Mouse (Mus musculus): Measurements from ENCODE around the gene Brd4. TPM values are rescaled to one million over a fixed set of nuclear protein-coding genes. Genes with fewer than 3 reads are reported as not detected.

The Brd4 gene
- polyA plus RNA-seq, 1 experiment from 2014 or later: 81.6 TPM

DNA sequence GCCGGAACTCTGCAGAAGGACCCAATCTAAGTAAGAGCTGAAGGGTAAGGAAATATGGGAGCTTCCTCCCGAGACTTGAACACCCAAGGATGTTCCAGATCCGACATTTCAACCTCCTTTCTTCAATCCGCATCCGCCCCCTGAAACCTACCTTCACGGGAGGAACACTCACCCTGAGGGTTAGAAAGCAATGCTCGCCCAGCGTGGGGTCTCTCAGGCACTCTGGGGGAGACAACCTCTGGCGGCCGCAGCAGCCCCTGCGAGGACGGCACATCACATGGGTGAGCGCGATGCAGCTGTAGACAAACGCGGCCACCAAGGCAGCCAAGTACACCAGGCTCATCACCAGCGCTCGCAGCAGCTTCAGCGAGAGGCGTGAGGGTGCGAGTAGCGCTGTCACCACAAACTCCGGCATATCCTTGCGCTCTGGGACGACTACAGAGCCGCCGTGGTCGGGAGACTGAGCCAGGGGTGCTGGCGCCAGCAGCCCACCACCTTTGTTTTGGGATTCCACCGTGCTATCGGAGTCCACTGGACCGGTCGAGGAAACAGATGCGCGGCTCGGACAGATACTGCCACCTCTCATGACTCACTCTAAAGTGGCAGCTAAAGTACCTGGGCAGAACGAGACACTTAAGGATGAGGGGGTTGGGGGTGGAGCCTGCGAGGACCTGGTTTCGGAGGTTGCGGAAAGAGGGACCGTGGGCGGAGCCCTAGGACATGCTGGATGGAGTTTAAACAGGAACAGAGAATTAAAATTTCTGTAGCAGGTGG, 95.5 kb downstream of the Brd4 start, which contains the start of gene Ephx3:
Gene Ephx3 (minus strand): TSS at position 687 of the 774 bp plus-strand sequence.
- 0 out of 2 replicates have a peak within 1 kb of the TSS, but pooled peaks have one; percentile 14 for H3K9ac ChIP-seq
- H3K36me3 ChIP-seq: no peaks in the 10 kb centered on the region; the same call in 1 of the 2 replicates
- 5% methylated on average over 42 of the region's 42 CpGs for WGBS
- no peak for ATAC-seq (ENCODE audit: insufficient number of reproducible peaks, low FRiP score, low TSS enrichment, low read depth)
- H3K9me3 ChIP-seq: no peaks in the 10 kb centered on the region
- H3K4me1 ChIP-seq: peaks cover 17% of the 10 kb centered on the region
- peak within 1 kb of the TSS; percentile 74 for H3K4me2 ChIP-seq
- peak within 1 kb of the TSS; percentile 37 for H3K4me3 ChIP-seq
- peaks cover 24% of the 10 kb centered on the region for H3K27me3 ChIP-seq
- peak within 1 kb of the TSS; percentile 43; the same call in 1 of the 2 replicates for H3K27ac ChIP-seq

DNA sequence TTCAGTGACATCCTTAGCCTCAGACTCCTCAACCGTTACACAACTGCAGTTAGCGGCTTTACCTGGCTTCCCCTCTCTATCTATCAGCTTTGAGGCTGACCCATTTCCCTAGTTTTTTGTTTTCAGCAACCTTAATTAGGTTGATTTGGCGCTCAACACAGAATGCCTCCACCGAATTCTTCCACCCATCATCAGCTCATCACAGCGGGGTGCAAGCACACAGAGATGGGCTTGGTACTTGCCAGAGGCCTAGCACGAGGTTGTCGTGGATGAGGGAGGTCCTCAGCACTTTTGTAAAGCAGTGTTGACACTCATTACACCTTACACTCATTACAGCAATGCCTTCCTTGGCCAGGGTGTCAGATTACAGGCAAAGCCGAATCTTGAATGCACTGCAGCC, 101.5 kb downstream of the Brd4 start:
- ATAC-seq (ENCODE audit: insufficient number of reproducible peaks, low FRiP score, low TSS enrichment, low read depth): no peak
- Histone ChIP-seq H3K9ac (no peak overlapping the region), H3K9me3 (no peaks in the 10 kb centered on the region), H3K27ac (no peak overlapping the region), H3K4me1 (0 out of 2 replicates have a peak, but pooled peaks cover 4% of the 10 kb centered on the region), H3K27me3 (peaks cover under 1% of the 10 kb centered on the region; the same call in 1 of the 2 replicates), H3K4me3 (no peak overlapping the region), H3K36me3 (no peaks in the 10 kb centered on the region; the same call in 1 of the 2 replicates), H3K4me2 (no peak overlapping the region)
- WGBS: 25% methylated on average over 8 of the region's 8 CpGs

DNA sequence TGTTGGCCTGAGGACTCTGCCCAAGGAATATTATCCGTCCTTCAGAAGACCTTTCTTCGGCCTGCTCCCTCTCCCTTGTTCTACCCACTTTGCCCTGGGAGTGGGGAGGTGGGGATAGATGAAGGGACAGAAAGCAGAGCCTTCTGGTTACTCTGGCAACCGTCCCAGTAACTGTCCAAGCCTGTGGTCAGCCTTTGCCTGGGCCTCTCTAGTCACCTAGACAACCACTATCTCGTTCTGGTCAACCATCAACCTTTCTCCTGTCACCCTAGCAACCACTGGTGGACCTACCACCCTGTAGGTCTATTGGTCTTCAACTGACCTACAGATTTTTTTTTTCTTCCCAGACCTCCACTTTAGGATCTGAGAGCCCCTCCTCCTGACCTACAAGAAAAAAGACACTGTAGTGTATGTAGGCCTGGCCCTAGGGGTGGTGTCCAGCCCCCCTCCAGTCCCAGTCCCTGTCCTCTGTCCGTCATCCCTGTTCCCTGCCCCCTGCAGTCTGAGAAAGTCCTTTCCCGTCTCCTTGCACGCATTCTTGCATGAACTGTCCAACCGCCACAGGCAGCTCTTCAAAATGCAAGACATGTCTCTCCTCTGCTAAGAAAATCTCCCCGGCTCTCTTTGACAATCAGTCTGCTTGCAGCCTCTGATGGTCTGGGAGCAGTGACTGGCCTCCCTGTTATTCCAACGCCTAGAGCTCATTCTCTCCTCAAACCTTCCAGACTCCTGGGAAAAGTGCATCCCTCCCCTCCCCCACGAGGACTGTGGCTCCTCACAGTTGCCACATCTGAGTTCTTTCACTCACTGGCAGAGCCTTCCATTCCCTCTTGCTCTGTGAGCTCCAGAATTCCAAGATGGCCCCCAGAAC, 104.7 kb downstream of the Brd4 start:
- H3K4me2 ChIP-seq: no peak overlapping the region
- H3K27me3 ChIP-seq: no peaks in the 10 kb centered on the region
- H3K4me3 ChIP-seq: no peak overlapping the region
- H3K9ac ChIP-seq: no peak overlapping the region
- no peak for ATAC-seq (ENCODE audit: insufficient number of reproducible peaks, low FRiP score, low TSS enrichment, low read depth)
- no peaks in the 10 kb centered on the region; the same call in 1 of the 2 replicates for H3K36me3 ChIP-seq
- WGBS: 59% methylated on average over 11 of the region's 11 CpGs
- 0 out of 2 replicates have a peak, but pooled peaks cover 4% of the 10 kb centered on the region for H3K4me1 ChIP-seq
- H3K27ac ChIP-seq: no peak overlapping the region
- H3K9me3 ChIP-seq: no peaks in the 10 kb centered on the region

DNA sequence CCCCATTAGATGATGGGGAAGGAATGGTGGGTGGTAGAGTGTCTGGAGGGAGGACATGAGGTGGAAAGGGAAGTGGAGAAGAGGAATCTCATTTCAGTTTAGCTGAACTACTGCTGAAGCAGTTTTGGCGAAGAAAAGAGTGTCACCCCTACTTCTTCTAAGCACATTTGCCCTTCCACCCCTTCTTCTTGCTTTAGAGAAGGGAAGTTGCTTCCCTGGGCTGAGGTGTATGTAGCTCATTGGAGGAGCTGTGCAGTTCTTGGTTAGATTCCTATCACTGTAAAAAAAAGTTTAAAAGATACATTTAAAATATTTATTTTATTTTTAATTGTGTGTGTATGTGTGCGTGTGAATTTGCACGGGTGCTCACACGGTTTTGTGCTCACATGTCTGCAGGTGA, 107.6 kb downstream of the Brd4 start:
- Histone ChIP-seq H3K4me2 (no peak overlapping the region), H3K9me3 (no peaks in the 10 kb centered on the region), H3K27ac (no peak overlapping the region), H3K9ac (no peak overlapping the region), H3K27me3 (no peaks in the 10 kb centered on the region), H3K4me3 (no peak overlapping the region), H3K4me1 (peaks cover 6% of the 10 kb centered on the region; the same call in 1 of the 2 replicates), H3K36me3 (no peaks in the 10 kb centered on the region)
- no peak for ATAC-seq (ENCODE audit: insufficient number of reproducible peaks, low FRiP score, low TSS enrichment, low read depth)
- 86% methylated on average over 4 of the region's 4 CpGs for WGBS

DNA sequence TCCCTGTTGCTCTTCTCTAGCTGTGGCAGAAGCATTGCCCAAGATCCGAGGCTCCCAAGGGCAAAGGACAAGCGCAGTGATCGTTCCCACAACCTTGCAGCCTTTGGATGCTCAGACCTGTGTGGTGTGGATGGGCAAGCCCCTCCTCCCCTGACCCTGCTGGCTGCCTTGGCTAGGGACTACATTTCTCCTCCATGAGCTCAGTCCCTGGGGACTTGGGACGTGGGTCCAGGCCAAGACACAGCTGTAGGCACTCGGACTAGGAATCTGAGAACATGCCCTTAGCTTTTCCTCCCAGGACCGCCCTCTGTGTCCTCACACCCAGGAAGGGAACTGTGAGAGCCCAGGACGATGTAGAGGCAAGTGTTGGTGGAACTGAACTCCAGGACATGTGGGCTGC, 111.4 kb downstream of the Brd4 start:
- H3K27ac ChIP-seq: peak overlapping the region; percentile 54; the same call in 1 of the 2 replicates
- H3K9ac ChIP-seq: no peak overlapping the region
- H3K4me3 ChIP-seq: no peak overlapping the region
- H3K4me1 ChIP-seq: peaks cover 6% of the 10 kb centered on the region; the same call in 1 of the 2 replicates
- 62% methylated on average over 7 of the region's 7 CpGs for WGBS
- no peak for ATAC-seq (ENCODE audit: insufficient number of reproducible peaks, low FRiP score, low TSS enrichment, low read depth)
- H3K4me2 ChIP-seq: no peak overlapping the region
- no peaks in the 10 kb centered on the region for H3K27me3 ChIP-seq
- H3K9me3 ChIP-seq: no peaks in the 10 kb centered on the region
- no peaks in the 10 kb centered on the region for H3K36me3 ChIP-seq

DNA sequence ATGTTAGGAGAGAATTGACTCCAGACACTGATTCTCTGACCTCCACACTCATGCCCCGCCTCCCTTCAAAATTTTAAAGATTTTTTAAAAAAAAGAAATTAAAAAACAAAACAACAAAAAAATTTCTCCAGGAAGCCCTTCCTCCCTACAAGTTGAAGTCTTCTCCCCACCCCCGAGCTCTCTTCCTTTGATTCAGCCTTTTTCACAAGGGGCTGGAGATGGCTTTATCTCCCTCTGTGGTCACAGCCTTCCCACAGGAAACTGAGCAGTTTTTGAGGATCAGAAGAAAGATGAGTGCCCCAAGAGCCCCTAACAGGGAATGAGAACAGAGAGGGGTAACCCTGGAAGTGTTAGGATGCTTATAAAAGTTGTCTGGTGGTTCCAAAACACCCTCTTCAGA, 112.0 kb downstream of the Brd4 start:
- no peak overlapping the region for H3K4me3 ChIP-seq
- no peak overlapping the region for H3K4me2 ChIP-seq
- ATAC-seq (ENCODE audit: insufficient number of reproducible peaks, low FRiP score, low TSS enrichment, low read depth): no peak
- WGBS: 76% methylated on average over 2 of the region's 2 CpGs
- H3K27ac ChIP-seq: 0 out of 2 replicates have a peak overlapping the region, but pooled peaks have one; percentile 54
- no peak overlapping the region for H3K9ac ChIP-seq
- H3K36me3 ChIP-seq: no peaks in the 10 kb centered on the region
- H3K4me1 ChIP-seq: peaks cover 6% of the 10 kb centered on the region; the same call in 1 of the 2 replicates
- no peaks in the 10 kb centered on the region for H3K27me3 ChIP-seq
- H3K9me3 ChIP-seq: no peaks in the 10 kb centered on the region

DNA sequence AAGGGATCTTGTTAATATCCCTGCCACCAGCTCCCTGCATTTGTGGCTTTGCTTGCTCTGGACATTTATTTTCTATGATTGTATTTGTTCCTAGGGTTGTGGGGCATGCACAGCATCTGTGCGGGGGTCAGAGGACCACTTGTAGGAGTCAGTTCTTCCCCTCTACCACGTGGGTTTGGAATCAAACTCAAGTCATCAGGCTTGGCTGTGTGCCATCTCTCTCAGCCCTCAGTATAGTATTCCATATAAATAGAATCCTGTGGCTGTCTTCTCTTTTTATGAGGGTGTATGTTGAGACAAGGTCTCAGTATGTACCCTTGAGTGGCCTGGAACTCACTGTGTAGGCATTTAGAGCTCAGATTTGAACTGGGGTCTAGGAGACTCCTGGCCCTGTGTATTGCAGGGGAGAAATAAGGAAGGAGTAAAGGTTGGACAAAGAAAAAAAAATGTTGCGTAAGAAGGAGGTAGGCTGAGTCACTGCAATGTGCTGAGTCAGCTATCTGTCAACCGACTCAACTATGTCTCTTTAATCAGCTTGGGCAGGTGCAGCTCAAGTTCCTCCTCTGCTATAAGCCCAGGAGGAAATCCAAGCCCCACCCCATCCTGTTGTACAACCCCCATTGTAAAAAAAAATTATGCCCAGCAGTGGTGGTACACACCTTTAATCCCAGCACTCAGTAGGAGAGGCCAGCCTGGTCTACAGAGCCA, 114.8 kb downstream of the Brd4 start:
- no peak overlapping the region for H3K4me3 ChIP-seq
- WGBS: 56% methylated on average over 4 of the region's 4 CpGs
- H3K9me3 ChIP-seq: no peaks in the 10 kb centered on the region
- no peaks in the 10 kb centered on the region for H3K27me3 ChIP-seq
- no peaks in the 10 kb centered on the region for H3K36me3 ChIP-seq
- H3K9ac ChIP-seq: no peak overlapping the region
- H3K27ac ChIP-seq: 0 out of 2 replicates have a peak overlapping the region, but pooled peaks have one; percentile 6
- no peak for ATAC-seq (ENCODE audit: insufficient number of reproducible peaks, low FRiP score, low TSS enrichment, low read depth)
- no peak overlapping the region for H3K4me2 ChIP-seq
- H3K4me1 ChIP-seq: peaks cover 25% of the 10 kb centered on the region

DNA sequence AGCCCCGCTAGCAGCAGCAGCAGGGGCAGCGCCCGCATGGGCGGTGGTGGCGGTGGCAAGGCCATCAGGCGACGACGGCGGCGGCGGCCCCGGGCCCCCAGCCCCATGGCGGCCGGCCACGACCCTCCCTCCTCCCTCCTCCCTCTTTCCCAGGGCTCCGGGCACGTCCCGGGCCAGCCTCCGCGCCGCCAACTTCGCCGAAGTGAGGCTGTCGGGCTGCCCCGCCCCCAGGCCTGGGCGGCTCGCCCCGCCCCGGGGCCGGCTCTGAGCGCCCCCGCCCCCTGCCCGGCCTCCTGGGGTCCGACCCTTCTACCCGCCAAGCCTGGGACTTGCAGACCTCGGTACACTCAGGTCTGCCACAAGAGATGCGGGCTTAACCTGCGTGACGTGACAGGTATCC, 117.8 kb downstream of the Brd4 start, which contains the start of gene Notch3:
Gene Notch3 (minus strand): TSS at position 166 of the 400 bp plus-strand sequence.
- peaks cover 42% of the 10 kb centered on the region for H3K4me1 ChIP-seq

DNA sequence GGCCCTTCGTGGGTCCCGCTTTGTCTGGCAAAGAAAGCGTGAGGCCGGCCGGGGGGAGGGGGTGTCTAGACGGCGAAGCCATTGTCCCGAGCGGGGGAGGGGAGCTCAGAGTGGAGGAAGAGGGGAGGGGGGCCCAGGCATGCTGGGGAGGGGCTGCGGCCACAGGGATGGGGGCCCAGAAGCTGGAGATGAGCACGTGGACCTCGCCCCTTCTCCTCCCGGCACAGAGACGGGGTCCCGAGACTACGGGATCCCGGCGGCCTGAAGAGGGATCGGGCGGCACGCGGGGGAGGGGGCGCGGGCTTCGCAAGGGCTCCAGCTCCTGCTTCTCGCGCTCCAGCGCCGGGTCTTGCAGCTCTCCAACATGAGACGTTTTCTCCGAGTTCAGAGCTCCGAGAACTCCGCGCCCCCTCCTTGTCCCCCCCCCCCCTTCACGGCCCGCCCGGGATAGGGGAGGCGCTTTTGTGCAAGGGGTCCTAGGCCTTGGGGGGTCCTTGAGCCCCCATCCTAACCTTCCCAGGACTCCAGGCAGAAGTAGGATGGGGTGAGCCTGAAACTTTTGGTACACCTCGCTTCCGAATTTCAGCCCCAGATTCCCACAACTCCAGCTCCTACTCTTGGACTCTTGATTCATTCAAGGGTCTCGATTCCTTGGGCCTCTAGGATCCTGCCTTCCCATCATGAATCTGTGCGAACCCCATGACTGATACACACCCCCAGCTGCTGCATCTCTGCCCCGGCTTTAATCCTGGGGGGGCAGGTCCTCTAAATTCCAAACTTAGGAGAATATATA, 118.5 kb downstream of the Brd4 start:
- Histone ChIP-seq H3K27ac (peak overlapping the region; percentile 90), H3K4me2 (peak overlapping the region; percentile 85), H3K9ac (peak overlapping the region; percentile 66), H3K4me3 (peak overlapping the region; percentile 74), H3K27me3 (no peaks in the 10 kb centered on the region), H3K9me3 (no peaks in the 10 kb centered on the region), H3K36me3 (0 out of 2 replicates have a peak, but pooled peaks cover under 1% of the 10 kb centered on the region), H3K4me1 (peaks cover 42% of the 10 kb centered on the region)
- WGBS: under 1% methylated on average over 36 of the region's 43 CpGs
- peak; percentile 49 for ATAC-seq (ENCODE audit: insufficient number of reproducible peaks, low FRiP score, low TSS enrichment, low read depth)

More for the DNA sequence above, 117.8 kb downstream of the Brd4 start, which contains the start of gene Notch3:
- no peaks in the 10 kb centered on the region for H3K9me3 ChIP-seq
- under 1% methylated on average over 26 of the region's 39 CpGs for WGBS
- peak within 1 kb of the TSS; percentile 66 for H3K9ac ChIP-seq
- H3K36me3 ChIP-seq: no peaks in the 10 kb centered on the region
- no peaks in the 10 kb centered on the region for H3K27me3 ChIP-seq
- peak; percentile 59; the same call in 1 of the 2 replicates for ATAC-seq (ENCODE audit: insufficient number of reproducible peaks, low FRiP score, low TSS enrichment, low read depth)
- H3K4me2 ChIP-seq: peak within 1 kb of the TSS; percentile 85
- H3K4me3 ChIP-seq: peak within 1 kb of the TSS; percentile 74
- H3K27ac ChIP-seq: peak within 1 kb of the TSS; percentile 90

DNA sequence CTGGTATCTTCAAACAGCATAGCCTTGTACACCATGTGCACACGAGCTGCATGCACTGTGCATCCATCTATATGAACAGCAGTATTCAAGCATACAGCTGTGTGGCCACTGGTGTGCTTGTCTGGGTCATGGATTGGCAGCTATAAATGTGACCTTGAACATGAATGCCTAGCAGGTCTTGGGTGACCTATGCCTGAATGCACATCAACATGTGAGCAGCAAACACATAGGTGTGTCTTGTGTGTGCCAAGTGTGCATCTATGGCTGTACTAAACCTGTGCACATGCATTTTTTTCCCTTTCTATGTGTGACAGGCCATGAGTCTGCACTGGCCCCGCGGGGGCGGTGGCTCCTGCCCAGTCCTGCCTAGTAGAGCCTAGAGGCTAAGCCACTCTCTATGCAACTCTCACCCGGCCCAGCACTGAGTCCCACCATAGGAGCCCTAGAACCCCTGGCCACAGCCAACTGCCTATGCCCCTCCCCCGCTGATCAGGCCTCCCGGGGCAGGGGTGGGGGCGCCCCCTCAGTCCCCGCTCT, 119.2 kb downstream of the Brd4 start:
- no peaks in the 10 kb centered on the region for H3K27me3 ChIP-seq
- H3K4me3 ChIP-seq: peak overlapping the region; percentile 74
- 2% methylated on average over 9 of the region's 9 CpGs for WGBS
- peak overlapping the region; percentile 66 for H3K9ac ChIP-seq
- 0 out of 2 replicates have a peak, but pooled peaks cover 6% of the 10 kb centered on the region for H3K36me3 ChIP-seq
- ATAC-seq (ENCODE audit: insufficient number of reproducible peaks, low FRiP score, low TSS enrichment, low read depth): peak; percentile 35
- H3K27ac ChIP-seq: peak overlapping the region; percentile 90
- peak overlapping the region; percentile 85 for H3K4me2 ChIP-seq
- no peaks in the 10 kb centered on the region for H3K9me3 ChIP-seq
- peaks cover 42% of the 10 kb centered on the region for H3K4me1 ChIP-seq

Data from limb, embryonic 15.5 days (tissue).